Mouse (Mus musculus): ENCODE measurements around the gene Gm21915.

Gene Gm21915

DNA sequence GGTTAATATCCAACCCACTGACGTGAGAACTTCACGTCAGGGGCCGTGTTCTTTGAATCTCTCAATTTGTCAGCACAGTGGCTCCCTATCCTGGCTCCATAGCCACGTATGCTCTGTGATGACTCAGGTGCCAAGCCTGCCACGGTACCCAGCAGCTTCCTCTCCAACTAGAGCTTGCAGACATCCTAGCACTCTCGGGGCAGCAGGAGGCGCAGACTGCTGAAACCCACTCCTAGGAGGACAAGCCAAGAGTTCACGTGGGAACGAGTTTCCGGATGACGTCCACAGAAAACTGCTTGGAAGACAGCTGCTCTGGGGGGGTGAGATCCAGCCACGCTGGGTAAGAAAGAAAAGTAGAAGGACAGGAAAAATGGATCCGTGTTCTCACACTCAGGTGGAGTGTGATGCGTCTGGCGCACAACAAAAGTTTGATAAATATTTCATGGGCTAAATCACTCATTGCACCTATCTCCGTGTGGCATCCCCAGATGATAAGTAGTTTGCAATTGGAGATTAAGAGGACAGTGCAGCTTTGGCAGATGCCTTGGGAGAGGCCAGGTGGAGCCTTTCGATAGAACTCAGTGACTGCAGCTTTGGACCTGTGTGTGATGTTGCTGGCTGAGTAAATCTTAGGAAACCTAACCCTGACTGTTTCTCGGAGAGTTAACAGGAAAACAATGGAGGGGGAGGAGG lies 46.9 kb downstream of the Gm21915 start:
- no peak for DNase-seq (ENCODE audit: low spot score)

DNA sequence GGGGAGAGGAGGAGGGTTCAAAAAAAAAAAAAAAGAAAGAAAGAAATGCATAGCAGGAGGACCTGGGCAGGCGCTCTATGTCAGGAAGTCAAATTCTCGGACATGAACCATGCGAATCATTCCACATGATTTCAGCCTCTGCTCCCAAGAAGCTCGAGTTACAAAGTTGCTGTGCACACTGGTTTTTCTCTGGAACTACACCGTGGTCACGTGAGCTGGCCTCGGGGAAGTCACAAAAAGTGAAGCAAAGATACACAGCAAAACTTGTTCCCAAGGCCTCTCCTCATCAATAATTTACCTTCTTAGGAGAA lies 47.4 kb downstream of the Gm21915 start:
- DNase-seq (ENCODE audit: low spot score), result no peak

Measured in testis, postnatal 14 days (tissue).